Mouse (Mus musculus): Measurements from ENCODE around the gene Ethe1.

Ethe1 gene

DNA sequence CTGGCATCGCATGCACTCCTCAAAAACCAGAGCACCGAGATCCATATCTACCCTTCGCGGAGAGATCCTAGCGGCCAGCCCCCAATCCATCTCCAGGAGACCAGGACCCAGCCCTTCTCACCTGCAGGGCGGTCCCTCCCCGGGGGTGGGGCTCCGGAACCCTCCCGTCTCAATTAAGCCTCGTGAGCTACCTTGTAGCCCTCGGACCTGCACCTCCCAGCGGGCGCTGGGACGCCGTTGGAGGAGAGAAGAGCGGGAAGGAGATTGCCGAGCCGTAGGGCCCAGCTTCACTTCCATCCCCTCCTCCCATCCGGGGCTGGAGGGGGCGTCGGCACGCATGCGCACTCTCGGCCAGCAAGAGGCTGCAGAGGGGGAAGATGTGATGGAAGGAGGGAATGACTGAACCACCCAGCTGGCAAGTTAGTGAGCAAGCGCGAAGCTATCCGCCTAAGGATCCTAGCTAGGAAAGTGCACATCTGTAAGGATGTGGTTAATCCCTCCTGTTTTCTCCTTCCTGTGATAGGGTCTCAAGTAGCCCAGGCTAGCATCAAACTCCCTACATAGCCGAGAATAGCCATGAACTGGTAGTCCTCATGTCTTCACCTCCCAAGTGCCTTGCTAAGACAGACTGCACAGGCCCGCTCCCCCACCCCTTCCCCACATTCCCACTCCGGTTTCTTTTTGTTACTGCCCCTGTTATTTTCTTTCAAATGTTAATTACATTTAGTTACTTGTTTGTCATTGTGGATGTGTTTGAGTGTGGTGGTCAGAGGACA is at the start of gene Ethe1, which contains the start of gene Zfp575:
Gene Ethe1, plus strand, starts transcription at position 214 of the 776 bp plus-strand sequence.
Gene Zfp575, minus strand, starts transcription at position 312 of the 776 bp plus-strand sequence.
- DNase-seq, result peak; percentile 76

DNA sequence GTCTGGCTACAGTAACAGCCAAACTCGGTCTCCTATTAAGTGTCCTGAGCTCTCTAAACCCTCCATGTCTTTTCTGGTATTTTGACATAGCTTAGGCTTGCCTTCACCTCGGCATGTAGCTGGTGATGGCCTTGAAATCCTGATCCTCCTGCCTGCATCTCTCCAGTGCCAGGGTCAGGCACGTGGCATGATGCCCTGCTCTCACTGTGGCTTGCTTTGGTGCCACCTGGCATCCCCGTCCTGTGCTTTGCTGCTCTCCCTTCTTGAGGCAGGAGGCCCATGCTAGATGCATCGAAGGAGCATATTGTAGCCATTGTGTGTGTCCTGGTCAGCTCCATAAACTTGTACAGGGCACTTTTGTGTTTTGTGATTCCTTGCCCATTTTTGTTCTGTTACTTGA is 49.8 kb upstream of the Ethe1 start:
- no peak for DNase-seq

DNA sequence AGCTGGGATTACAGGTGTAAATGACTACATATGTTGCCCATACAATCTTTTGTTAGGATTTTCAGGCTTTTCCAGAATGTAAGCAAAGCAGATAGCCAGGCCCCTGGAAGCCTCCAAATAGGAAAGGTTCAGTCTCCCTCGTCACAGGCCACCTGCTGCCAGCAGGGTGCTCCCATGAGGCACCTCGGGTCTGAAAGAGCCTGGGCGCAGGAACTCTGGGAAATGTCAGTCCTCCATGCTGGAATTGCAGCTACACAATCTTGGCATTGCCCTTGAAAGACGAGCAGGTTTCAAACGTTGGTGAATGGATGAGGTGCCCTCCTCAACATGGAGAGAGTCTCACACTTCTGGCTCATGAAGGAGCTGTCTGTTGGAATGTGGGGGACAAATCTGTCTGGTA is 49.2 kb upstream of the Ethe1 start:
- peak; percentile 44 for DNase-seq

DNA sequence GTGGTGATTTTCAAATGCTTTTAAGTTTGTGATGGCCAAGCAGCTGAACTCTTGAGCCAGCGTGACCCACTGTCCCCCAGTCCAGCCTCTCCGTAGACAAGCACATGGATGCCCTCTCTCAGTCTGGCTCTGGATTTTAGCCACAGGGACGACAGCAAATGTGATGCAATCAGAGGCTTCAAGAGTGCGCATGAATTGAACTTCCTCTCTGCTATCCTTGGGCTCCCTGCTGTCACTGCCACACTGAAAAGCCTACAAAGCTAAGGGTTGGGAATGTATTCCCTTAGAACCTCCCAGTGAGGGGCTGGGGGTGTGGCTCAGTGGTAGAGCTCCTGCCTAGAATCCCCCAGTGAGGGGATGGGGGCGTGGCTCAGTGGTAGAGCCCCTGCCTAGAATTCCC is 48.6 kb upstream of the Ethe1 start:
- no peak for DNase-seq

DNA sequence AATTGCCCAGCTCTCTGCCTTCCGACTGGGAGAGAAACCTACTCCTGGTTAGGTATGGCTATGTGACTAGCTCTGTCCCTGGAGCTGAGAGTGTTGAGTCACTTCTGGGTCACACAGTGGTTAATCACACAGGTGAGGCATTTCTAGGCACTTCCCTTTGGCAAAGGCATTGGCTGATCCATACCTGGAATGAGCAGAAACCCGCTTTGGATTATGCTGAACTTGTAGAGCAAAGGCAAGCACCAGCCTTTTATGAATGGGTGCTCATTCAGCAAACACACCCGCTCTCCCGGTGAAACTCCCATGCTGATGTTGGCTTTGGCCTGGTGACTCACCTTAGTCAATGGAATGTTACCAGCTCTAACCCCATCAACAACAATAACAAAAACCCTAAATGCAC is 47.7 kb upstream of the Ethe1 start:
- no peak for DNase-seq

DNA sequence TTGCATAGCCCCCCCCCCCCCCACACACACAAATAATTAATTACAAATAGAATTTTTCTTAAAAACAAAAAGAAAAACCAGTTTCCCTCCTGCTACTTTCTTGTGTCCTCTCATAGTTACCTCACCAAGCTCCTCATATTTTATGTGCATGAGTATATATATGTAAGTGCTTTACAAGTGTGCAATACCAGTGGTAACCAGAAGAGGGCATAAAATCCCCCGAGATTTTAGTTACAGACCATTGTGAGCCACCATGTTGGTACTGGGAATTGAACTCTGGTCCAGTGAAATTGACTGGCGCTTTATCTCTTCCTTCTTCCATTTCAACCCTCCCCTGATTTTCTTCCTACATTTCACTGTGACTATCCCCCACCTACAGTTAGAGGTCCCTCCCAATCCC is 42.8 kb upstream of the Ethe1 start:
- no peak for DNase-seq

DNA sequence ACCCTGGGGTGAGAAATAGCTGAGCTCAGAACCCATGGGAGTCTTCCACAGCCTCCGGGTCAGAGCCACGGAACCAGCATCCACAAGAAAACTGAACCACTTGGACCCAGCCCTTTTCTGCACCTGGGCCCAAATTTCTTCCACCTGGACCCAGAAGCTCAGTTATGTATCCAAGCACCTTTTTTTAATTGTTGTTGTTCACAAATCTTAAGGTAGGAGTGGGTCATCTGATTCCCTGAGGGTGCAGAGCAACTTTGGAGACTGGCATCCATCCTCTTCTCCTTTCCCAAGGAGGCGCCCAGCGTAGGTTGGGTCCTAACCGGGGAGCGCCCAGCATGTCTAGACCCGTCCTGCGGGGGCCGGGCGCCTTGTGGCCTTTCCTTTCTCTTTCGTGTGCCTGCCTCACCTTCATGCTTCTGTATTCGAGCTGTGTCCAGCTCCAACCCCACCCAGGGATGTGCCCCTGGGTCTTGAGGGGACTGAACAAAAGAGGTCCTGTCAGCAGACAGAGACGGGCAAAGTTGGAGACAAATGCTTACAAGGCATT is 41.2 kb upstream of the Ethe1 start, which contains the start of the genes Pinlyp and Xrcc1:
Gene Pinlyp, minus strand, starts transcription at position 51 of the 547 bp plus-strand sequence.
Gene Xrcc1, plus strand, starts transcription at position 222 of the 547 bp plus-strand sequence.
- no peak for DNase-seq

DNA sequence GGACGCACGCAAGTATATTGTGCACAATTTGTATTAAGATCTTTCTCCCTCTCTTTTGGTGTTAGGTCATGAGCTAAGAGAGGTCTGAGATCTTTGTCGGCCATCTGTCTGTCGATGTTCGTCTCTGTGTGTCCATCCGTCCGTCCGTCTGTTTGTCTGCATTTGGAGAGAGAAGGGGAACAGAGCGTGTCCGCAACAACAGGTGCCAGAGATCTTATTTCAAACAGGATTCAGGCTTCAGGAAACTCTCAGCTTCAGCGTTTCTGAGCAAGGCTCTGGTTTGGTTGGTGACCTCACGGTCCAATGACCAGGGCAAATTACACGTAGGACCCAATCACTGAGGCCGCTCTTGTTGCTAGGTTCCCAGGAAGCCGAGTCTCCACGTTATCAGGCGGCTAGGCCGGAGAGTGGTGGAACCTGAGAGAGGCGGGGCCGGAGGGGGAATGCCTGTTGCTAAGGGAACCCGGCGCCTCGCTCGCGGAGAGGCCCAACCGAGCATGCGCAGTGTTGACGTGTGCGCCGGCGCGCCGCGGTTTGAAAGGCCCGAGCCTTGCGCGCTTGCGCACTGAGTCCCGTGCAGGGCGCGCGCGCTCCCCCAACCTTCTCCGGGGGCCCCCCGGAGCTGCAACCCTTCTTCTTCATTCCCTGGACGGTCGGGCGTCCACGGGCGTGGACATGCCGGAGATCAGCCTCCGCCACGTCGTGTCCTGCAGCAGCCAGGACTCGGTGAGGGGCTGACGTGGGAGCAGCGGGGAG is 40.5 kb upstream of the Ethe1 start:
- DNase-seq, result peak; percentile 100

DNA sequence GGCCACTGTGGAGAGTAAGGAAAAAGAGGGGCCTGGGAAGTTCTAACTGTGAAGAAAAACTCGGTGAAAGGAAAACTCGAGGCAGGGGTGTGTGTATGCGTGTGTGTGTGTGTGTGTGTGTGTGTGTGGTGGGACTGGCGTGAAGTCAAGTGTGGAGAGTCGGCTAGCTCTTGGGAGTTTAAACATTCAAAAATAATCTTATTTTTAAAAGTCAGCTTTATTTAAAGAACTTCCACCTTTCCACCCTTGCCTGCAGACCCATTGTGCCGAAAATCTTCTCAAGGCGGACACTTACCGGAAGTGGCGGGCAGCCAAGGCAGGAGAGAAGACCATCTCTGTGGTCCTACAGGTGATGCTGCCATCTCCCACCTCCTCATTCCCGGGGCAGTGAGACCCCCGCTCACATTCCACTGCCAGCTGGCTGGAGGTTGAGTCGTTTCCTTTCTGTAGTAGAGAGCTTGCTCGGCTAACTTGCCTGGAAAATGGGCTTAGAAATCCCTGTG is 39.8 kb upstream of the Ethe1 start:
- no peak for DNase-seq

DNA sequence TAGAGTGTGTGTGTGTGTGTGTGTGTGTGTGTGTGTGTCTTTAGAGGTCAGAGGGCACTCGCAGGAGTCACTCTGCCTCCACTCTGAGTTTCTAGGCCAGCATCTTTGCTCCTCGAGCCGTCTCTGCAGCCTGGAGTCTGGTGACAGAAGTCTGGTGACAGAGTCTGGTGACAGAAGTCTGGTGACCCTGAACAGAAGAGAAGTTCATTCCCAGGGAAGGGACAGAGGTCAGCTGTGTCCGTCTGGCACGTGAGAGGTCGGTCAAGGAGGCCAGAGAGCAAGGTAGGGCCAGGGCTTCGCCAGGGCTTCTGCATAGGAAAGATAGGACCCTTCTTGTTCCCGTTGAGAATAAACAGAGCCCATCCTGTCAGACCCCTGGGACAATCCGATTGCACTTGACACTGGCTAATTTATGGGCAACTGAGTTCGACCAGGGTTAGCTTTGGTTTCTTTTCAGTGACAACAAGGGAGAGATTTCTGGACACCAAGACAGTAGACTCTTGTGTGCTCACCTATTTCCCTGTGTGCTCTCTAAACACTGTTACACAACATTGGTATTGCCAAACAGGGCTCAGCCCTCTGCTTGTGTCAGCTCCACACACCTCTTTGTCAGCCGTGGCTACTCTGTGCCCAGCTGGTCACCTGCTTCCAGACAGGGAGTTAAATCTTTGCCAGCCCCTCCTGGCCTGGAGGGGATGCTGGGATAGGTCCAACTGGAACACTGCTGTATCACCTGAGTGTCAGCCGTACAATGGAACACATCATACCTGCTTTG is 35.2 kb upstream of the Ethe1 start:
- DNase-seq, result no peak

DNA sequence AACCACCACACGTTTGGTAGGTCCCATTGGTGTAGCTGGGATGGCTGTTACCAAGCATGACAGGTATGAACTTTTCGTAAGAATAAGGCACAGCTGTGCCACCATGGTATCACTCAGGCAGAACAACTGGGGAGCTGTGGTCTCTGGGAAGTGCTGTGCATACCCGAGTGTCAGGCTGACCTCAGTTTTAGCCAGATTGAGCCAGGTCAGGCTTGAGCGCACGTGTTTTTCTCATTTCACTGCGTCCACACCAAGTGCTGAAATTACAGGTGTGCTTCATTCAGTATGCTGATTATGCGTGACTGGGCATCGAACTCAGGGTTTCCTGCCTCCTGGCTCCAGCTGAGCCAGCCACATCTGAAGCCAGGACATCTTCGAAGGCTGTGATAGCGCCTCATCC is 31.6 kb upstream of the Ethe1 start:
- DNase-seq, result no peak

DNA sequence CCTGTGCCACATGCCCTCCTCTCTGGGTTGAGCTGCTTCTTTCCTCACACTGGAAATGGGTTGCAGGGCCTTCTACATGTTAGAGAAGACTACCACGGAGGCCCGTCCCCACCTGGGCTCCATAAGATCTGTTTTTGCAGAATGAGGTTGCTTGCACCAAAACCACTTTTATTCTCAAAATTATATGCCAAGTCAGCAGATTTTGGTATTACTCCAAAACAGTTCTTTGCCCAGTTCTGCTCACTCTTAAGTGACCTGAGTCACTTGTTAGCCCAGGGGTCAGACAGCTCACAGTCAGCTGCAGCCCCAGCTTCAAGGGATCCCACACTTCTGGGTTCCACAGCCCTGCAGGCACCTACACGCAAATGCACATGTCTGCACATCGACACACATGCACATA is 25.9 kb upstream of the Ethe1 start:
- no peak for DNase-seq

DNA sequence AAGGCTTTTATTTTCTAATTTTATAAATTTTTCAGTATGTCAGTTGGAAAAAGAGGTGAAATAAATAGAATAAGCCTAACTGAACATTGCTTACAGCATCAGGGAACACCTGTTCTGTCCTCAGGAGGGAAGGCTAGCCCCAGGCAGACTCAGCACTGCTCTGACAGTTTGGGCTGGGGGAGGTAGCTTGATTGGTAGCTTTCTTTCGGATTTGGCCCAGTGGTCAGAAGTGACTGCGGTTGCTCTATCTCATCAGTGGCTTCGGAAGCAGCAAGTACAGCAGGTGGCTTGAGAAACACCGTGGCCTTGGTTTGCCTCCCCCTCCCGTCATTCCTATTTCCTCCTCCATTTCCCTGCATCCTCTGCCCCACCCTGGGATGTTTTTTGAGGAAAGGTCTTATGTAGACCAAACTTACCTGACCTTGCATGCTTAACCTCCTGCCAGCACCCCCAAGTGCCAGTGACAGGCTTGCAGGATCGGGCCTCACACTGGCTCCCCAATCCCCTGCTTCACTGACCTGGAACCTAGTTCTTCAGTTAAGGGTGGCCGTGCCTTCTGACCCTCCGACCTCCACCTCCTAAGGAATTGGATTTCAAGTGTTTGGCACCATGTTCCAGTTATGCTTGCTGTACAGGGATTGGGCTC is 24.0 kb upstream of the Ethe1 start:
- no peak for DNase-seq

DNA sequence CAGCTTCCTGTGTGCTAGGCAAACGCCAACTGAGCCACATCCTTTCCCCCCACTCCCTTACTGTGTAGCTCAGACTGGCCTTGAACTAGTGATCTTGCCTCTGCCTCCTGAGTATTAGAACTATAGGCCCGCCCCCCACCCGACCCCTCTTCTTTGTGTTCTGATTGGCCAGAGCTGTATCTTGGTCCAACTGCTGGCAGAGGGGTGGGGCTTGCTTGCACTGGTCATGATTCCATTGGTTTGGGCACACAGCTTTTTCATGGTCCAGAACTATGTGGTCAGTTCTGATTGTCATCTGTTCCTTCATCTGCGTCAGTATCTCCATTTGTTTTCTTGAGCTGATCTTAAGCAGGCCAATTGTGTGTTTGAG is 23.5 kb upstream of the Ethe1 start:
- DNase-seq, result no peak

DNA sequence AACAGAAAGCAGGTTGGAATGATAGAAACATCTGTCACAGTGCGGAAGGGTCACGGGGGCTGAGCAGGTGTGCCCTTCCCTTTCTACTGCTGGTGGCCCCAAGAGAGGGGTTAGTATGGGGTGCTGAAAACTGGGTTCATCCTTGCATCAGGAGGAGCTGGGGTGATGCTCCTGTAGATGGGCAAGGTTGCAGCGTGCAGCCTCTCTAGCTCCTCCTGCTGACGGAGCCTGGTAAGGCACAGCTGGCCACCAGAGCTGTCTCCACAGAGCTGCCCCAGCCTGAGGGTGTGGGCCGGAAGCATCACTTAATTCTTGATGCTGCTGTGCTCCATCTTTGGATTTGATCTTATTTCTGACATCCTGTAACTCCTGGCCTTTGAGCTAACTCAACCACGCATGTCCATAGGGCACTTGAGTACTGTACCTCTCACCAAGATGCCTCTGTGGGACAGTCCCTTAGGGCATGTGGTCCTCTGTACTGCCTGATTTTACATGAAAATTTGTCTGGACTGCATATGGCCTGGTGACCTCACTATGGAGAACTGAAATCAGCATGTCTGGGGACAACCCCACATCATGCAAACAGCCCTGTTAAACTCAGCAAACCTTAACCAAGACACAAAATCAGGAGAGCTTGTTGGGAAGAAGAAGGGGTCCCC is 22.6 kb upstream of the Ethe1 start:
- DNase-seq, result no peak

DNA sequence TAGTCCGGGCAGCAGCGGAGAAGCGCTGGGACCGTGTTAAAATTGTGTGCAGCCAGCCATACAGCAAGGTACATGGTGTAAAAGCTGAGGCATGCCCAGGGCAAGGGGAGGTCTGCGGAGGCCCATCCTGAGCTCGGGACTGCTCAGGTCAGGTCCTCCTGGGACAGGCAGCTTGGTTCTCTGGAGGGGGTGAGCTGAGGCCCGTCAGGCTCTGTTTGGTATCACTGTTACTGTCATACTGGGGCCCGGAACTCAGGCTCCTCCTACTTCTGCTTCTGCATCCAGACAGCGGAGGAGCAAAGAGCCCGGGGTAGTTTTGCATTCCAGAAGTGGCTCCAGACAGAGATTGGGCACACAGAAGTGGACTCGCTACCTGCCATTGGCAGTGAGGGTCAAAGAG is 21.7 kb upstream of the Ethe1 start:
- no peak for DNase-seq

DNA sequence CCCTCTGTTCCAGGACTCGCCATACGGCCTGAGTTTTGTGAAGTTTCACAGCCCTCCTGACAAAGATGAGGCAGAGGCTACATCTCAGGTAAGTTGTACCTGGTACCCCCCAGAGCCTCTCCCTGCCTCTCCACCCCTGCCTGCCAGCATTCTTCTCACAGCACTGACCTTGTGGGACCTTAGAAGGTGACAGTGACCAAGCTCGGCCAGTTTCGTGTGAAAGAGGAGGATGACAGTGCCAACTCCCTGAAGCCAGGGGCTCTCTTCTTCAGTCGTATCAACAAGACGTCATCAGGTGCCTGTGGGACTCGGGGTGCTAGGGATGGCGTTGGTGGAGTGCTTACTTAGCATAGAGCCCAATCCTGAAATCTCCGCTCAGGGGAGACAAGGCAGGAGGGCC is 21.1 kb upstream of the Ethe1 start:
- DNase-seq, result no peak

DNA sequence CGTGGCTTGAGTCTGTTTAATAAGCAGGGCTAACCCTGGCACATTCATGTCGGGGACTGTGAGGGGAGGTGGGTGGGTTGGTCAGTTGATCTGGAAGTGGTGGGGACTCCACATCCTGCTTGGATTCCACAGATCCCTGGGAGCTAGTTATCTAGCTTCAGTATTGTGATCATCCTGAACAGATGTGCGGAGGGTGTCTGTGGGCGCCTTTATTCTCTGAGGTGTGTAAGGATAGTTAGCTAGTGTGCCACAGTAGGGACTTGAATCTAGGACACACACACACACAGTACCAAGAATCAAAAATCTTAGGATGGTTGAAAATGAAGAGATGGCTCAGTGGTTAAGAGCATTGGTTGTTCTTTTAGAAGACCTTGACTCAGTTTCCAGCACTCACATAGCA is 18.8 kb upstream of the Ethe1 start:
- no peak for DNase-seq

DNA sequence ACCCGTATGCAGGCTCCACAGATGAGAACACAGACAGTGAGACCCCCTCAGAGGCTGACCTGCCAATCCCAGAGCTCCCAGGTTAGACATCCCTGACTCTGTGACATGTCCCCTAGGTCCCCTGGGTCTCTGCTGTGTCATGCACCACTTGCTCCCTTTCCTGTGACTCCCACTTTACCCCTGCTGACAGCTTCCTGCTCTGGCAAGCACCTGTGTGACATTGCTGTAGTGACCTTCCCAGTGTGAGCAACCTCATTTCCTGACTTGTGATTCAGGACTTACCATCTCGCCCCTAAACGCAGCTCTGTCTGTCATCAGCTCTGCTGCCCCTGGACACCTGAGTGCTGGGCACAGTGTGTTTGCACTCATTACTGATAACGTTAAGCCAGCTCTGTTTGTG is 16.3 kb upstream of the Ethe1 start:
- DNase-seq, result no peak

DNA sequence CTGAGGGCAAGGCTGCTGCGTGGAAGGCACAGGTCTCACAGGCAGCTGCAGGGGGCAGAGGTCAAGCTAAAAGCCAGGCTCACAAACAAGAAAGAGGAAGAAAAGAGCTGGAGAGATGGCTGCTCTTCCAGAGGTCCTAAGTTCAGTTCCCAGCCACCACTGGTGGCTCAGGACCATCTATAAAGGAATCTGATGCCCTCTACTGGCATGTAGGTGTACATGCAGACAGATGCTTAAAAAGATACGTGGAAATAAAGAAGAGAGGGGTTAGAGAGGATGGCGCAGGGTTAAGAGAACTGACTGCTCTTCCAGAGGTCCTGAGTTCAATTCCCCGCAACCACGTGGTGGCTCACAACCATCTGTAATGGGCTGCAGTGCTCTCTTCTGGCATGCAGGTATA is 14.9 kb upstream of the Ethe1 start:
- no peak for DNase-seq

DNA sequence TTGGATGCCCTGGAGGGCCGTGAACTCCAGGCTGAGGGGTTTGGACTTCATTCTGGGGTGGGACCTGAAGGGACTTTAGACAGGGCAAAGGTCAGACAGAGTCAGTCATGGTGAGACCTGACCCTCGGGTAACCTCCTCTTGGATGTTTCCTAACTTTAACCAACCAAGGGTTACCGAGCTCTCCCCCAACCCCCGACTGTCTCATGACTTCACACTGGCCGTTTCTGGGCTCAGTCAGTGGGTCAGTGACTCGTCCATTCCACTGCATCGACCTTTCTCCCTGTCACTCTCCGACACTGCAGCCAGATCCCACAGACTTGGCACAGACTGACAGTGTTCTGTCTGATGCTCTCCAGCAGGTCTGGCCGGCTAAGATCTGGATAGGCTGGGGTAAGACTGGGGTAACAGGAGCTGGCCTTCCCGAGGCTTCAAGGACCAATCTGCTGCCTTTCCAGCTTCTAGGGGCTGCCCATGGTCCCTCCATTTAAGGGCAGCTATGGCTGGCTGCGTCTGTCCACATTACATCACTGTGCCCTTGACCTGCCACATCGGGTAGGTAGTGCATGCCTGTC is 13.0 kb upstream of the Ethe1 start:
- no peak for DNase-seq

DNA sequence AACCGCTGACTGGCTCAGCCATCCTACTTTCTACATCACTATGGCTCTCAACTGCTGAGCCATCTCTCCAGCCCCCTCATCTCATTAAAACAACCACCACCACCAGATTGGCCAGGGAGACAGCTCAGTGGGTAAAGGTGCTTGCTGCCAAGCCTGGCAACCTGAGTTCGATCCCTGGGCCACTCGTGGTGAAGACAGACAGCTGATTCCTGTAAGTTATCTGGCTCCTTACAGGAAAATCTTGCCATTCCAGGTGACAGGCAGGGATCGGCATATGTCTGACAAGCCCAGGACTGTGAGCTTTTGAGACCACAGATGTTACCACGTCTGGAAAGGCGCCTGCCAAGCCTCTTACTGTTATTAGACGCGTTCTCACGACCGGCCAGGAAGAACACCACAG is 9.5 kb upstream of the Ethe1 start:
- no peak for DNase-seq
